Mouse (Mus musculus) lung, postnatal 0 days (tissue): ENCODE results near the gene Cdk19. TPM values are rescaled to one million over a fixed set of nuclear protein-coding genes. Genes with fewer than 3 reads are reported as not detected.

Source experiments
- ATAC-seq: fragments of 200-750 bp; cut with Nextera tagmentation; 2 replicates; pipeline ENCODE4 v1.8.0; 2017; ENCODE audit warnings: moderate library complexity
- DNase-seq: peaks from one replicate; pipeline ENCODE4 v3.0.0-alpha.2; 2016; ENCODE audit warnings: low spot score
- H3K27ac ChIP-seq: fragments of 300-500 bp; sonication (generic); 2 replicates; pipeline ENCODE4 v1.5.1; 2014; ENCODE audit warnings: antibody characterized with exemption, mild to moderate bottlenecking, low read length, mixed read lengths
- H3K27me3 ChIP-seq: fragments of 300-500 bp; sonication (generic); replicated peaks from 2 replicates; pipeline ENCODE4 v1.6.1; 2014; ENCODE audit warnings: low read length, mixed read lengths; ENCODE audit not compliant: insufficient read depth
- H3K36me3 ChIP-seq: fragments of 300-500 bp; sonication (generic); 2 replicates; pipeline ENCODE4 v1.6.1; 2014; ENCODE audit warnings: low read length, mixed read lengths; ENCODE audit not compliant: insufficient read depth
- H3K4me1 ChIP-seq: fragments of 300-500 bp; sonication (generic); 2 replicates; pipeline ENCODE4 v1.6.1; 2014; ENCODE audit warnings: antibody characterized with exemption, low read depth, low read length, mixed read lengths; ENCODE audit not compliant: insufficient read depth
- H3K4me2 ChIP-seq: fragments of 300-500 bp; sonication (generic); replicated peaks from 2 replicates; pipeline ENCODE4 v1.6.1; 2014; ENCODE audit warnings: low read depth, mild to moderate bottlenecking, low read length, moderate library complexity, mixed read lengths
- H3K4me3 ChIP-seq: fragments of 300-500 bp; sonication (generic); 2 replicates; pipeline ENCODE4 v1.5.1; 2014; ENCODE audit warnings: low read depth, low read length
- H3K9ac ChIP-seq: fragments of 300-500 bp; sonication (generic); replicated peaks from 2 replicates; pipeline ENCODE4 v1.6.1; 2014; ENCODE audit warnings: low read depth, mild to moderate bottlenecking
- H3K9me3 ChIP-seq: fragments of 300-500 bp; sonication (generic); 2 replicates; pipeline ENCODE4 v1.6.1; 2016; ENCODE audit warnings: low read length, mixed read lengths
- CTCF ChIP-seq: IDR thresholded peaks from 2 replicates; pipeline ENCODE4 v1.5.1; 2016; ENCODE audit warnings: antibody characterized with exemption, mild to moderate bottlenecking
- EP300 ChIP-seq: IDR thresholded peaks from 2 replicates; pipeline ENCODE4 v1.6.1; 2016; ENCODE audit warnings: antibody characterized with exemption, mild to moderate bottlenecking, control low read depth
- WGBS: fragments of 180-500 bp; shearing (Covaris S2); extraction: QIAGEN DNeasy Blood & Tissue Kit; methylation state at CpG from one replicate; pipeline ENCODE4 v1.1.7; 2014; 5-methylcytosine and 5-hydroxymethylcytosine counted together
- polyA plus RNA-seq: library from polyadenylated mRNA; unstranded; fragments of >200 nt; fragmentation: Nextera tagmentation; extraction: Ambion mirVana; gene quantifications from 2 replicates; pipeline ENCODE4 v1.2.1, GENCODE M21; 2015

Gene Cdk19
- polyA plus RNA-seq, 1 experiment from 2014 or later = 6.7 TPM

DNA sequence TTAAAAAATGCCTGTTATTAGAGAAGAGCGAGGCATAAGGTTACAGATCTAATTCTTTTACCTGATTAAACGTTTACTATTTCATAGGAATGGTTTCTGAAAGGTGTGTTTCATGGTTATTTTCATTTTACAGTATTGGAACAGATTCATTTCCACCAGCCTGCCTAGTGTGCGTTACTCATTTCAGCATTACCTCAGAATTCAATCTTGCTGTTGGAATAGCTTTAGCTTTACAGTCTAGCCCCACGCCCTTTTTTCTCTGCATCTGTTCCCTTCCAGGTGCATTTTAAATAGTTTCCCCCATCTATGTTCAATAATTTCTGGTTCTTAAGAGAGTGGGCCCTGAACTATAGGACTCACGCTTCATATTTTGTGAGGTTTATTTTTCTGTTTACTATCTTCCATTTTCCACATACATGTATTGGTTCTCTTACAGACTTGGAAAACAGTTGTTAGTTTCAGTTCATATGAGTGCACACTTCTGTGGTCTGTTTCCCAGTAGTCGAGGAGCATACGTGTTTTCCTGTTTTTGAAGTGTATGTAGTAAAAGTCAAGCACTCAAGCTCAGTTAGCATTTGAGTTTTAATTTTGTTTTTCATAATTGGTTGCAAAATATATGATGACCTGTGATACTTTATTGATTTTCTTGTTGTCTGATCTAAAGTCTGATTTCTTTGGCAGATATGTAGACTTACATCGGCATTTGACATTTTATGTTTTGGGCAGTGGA lies 32.0 kb downstream of the Cdk19 start:
- H3K27me3 ChIP-seq = no peaks in the 10 kb centered on the region
- ATAC-seq (no peak), DNase-seq (no peak)
- H3K4me1 ChIP-seq = no peaks in the 10 kb centered on the region
- H3K36me3 ChIP-seq = no peaks in the 10 kb centered on the region
- no peak overlapping the region for H3K9ac ChIP-seq
- H3K4me2 ChIP-seq = no peak overlapping the region
- TF ChIP-seq CTCF (no peak), EP300 (no peak)
- no peaks in the 10 kb centered on the region for H3K9me3 ChIP-seq
- H3K4me3 ChIP-seq = no peak overlapping the region
- 57% methylated on average over 8 of the region's 8 CpGs for WGBS
- H3K27ac ChIP-seq = no peak overlapping the region

- Histone ChIP-seq H3K4me3 (no peak overlapping the region), H3K27me3 (no peaks in the 10 kb centered on the region), H3K9me3 (no peaks in the 10 kb centered on the region), H3K36me3 (no peaks in the 10 kb centered on the region), H3K4me2 (peak overlapping the region; percentile 25; the same call in 1 of the 2 replicates), H3K27ac (no peak overlapping the region), H3K9ac (no peak overlapping the region), H3K4me1 (no peaks in the 10 kb centered on the region)
- no peak for TF ChIP-seq CTCF
- TF ChIP-seq EP300 = peak; percentile 54; the same call in 1 of the 2 replicates
- DNase-seq = peak; percentile 93
- 34% methylated on average over 11 of the region's 11 CpGs for WGBS
- ATAC-seq = peak; percentile 86
Observed at GRCm38 (mm10) chr10:40371914-40372675, 32.7 kb downstream of the Cdk19 start.

GRCm38 (mm10) chr10:40373749-40374148 lies 34.4 kb downstream of the Cdk19 start:
- TF ChIP-seq CTCF (no peak), EP300 (no peak)
- DNase-seq = no peak
- H3K9me3 ChIP-seq = no peaks in the 10 kb centered on the region
- H3K27me3 ChIP-seq = no peaks in the 10 kb centered on the region
- H3K36me3 ChIP-seq = no peaks in the 10 kb centered on the region
- no peak overlapping the region for H3K9ac ChIP-seq
- 87% methylated on average over 5 of the region's 5 CpGs for WGBS
- no peak overlapping the region for H3K27ac ChIP-seq
- H3K4me1 ChIP-seq = no peaks in the 10 kb centered on the region
- no peak for ATAC-seq
- H3K4me3 ChIP-seq = no peak overlapping the region
- H3K4me2 ChIP-seq = no peak overlapping the region

GRCm38 (mm10) chr10:40374828-40375227 lies 35.5 kb downstream of the Cdk19 start:
- no peak overlapping the region for H3K9ac ChIP-seq
- no peaks in the 10 kb centered on the region for H3K36me3 ChIP-seq
- WGBS = 88% methylated on average over 7 of the region's 7 CpGs
- no peak overlapping the region for H3K4me2 ChIP-seq
- ATAC-seq (no peak), DNase-seq (no peak)
- no peaks in the 10 kb centered on the region for H3K27me3 ChIP-seq
- H3K9me3 ChIP-seq = no peaks in the 10 kb centered on the region
- no peak overlapping the region for H3K27ac ChIP-seq
- no peak for TF ChIP-seq CTCF
- no peak for TF ChIP-seq EP300
- no peak overlapping the region for H3K4me3 ChIP-seq
- H3K4me1 ChIP-seq = no peaks in the 10 kb centered on the region

- Histone ChIP-seq H3K36me3 (no peaks in the 10 kb centered on the region), H3K4me1 (no peaks in the 10 kb centered on the region), H3K4me3 (no peak overlapping the region), H3K27me3 (no peaks in the 10 kb centered on the region), H3K27ac (no peak overlapping the region), H3K9me3 (no peaks in the 10 kb centered on the region), H3K9ac (no peak overlapping the region), H3K4me2 (no peak overlapping the region)
- DNase-seq = no peak
- TF ChIP-seq CTCF (no peak), EP300 (no peak)
- WGBS = 94% methylated on average over 3 of the region's 3 CpGs
- no peak for ATAC-seq
Observed at GRCm38 (mm10) chr10:40376286-40376685, 36.9 kb downstream of the Cdk19 start.

DNA sequence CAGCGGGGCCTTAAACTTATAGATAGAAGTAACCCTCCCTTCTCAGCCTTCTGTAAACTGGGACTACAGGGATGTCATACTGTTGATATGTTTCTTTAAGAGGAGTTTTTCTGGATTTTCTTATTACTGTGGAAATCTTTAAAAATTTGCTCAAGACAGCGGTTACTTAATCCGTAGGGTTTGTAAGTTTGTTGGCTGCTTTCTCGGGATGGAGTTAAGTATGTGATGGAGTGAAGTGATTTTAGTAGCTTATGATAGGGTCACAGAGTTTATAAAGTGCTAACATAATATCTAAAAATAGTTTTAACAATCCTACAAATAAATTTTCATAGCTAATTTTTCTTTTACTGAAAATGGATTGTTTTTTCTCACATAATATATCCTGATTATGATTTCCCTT lies 38.9 kb downstream of the Cdk19 start:
- H3K27ac ChIP-seq = no peak overlapping the region
- TF ChIP-seq EP300 (no peak), CTCF (no peak)
- ATAC-seq = no peak
- H3K4me3 ChIP-seq = no peak overlapping the region
- no peaks in the 10 kb centered on the region for H3K36me3 ChIP-seq
- H3K9me3 ChIP-seq = no peaks in the 10 kb centered on the region
- no peak overlapping the region for H3K4me2 ChIP-seq
- DNase-seq = peak; percentile 75
- WGBS = 61% methylated on average over 4 of the region's 4 CpGs
- H3K4me1 ChIP-seq = no peaks in the 10 kb centered on the region
- no peaks in the 10 kb centered on the region for H3K27me3 ChIP-seq
- H3K9ac ChIP-seq = no peak overlapping the region
